Mouse (Mus musculus): ENCODE results near the gene Npff. TPM values are rescaled to one million over a fixed set of nuclear protein-coding genes. Genes with fewer than 3 reads are reported as not detected.

Npff gene
- polyA plus RNA-seq, 1 experiment from 2014 or later, result 1.9 TPM

GRCm38 (mm10) chr15:102508336-102508735, 16.4 kb downstream of the Npff start:
- Histone ChIP-seq H3K27me3 (replicated peaks; ENCODE audit: control insufficient read depth, insufficient read depth, low read length) (no peaks in the 10 kb centered on the region), H3K4me1 (ENCODE audit: control insufficient read depth, insufficient read depth, low read length) (peaks cover 19% of the 10 kb centered on the region), H3K4me3 (ENCODE audit: low read length) (no peak overlapping the region), H3K36me3 (ENCODE audit: control insufficient read depth, insufficient read depth, low read length) (peaks cover 7% of the 10 kb centered on the region; the same call in 1 of the 2 replicates), H3K9me3 (ENCODE audit: control insufficient read depth, low read length) (no peaks in the 10 kb centered on the region), H3K9ac (ENCODE audit: low read depth, low read length) (no peak overlapping the region), H3K4me2 (ENCODE audit: low read depth, low read length) (no peak overlapping the region), H3K27ac (ENCODE audit: low read length) (no peak overlapping the region)
- no peak for ATAC-seq
- 84% methylated on average over 3 of the region's 3 CpGs for WGBS

- Histone ChIP-seq H3K4me1 (ENCODE audit: control insufficient read depth, insufficient read depth, low read length) (peaks cover 19% of the 10 kb centered on the region), H3K9me3 (ENCODE audit: control insufficient read depth, low read length) (no peaks in the 10 kb centered on the region)
Measured at GRCm38 (mm10) chr15:102507561-102507960, 17.2 kb downstream of the Npff start.

GRCm38 (mm10) chr15:102506864-102507263, 17.9 kb downstream of the Npff start:
- Histone ChIP-seq H3K36me3 (ENCODE audit: control insufficient read depth, insufficient read depth, low read length) (peaks cover 7% of the 10 kb centered on the region; the same call in 1 of the 2 replicates), H3K4me3 (ENCODE audit: low read length) (no peak overlapping the region), H3K9me3 (ENCODE audit: control insufficient read depth, low read length) (no peaks in the 10 kb centered on the region), H3K27me3 (replicated peaks; ENCODE audit: control insufficient read depth, insufficient read depth, low read length) (no peaks in the 10 kb centered on the region), H3K9ac (ENCODE audit: low read depth, low read length) (no peak overlapping the region), H3K4me1 (ENCODE audit: control insufficient read depth, insufficient read depth, low read length) (peaks cover 13% of the 10 kb centered on the region), H3K27ac (ENCODE audit: low read length) (no peak overlapping the region), H3K4me2 (ENCODE audit: low read depth, low read length) (no peak overlapping the region)
- WGBS, result 87% methylated on average over 1 of the region's 1 CpGs
- no peak for ATAC-seq

More at GRCm38 (mm10) chr15:102507561-102507960, 17.2 kb downstream of the Npff start:
- H3K27me3 ChIP-seq (replicated peaks; ENCODE audit: control insufficient read depth, insufficient read depth, low read length), result no peaks in the 10 kb centered on the region
- H3K4me2 ChIP-seq (ENCODE audit: low read depth, low read length), result no peak overlapping the region
- no peak overlapping the region for H3K27ac ChIP-seq (ENCODE audit: low read length)
- no peak overlapping the region for H3K9ac ChIP-seq (ENCODE audit: low read depth, low read length)
- ATAC-seq, result no peak
- H3K4me3 ChIP-seq (ENCODE audit: low read length), result no peak overlapping the region
- H3K36me3 ChIP-seq (ENCODE audit: control insufficient read depth, insufficient read depth, low read length), result peaks cover 7% of the 10 kb centered on the region; the same call in 1 of the 2 replicates

- H3K9ac ChIP-seq (ENCODE audit: low read depth, low read length), result no peak overlapping the region
- no peak overlapping the region for H3K4me3 ChIP-seq (ENCODE audit: low read length)
- no peak overlapping the region for H3K4me2 ChIP-seq (ENCODE audit: low read depth, low read length)
- peaks cover 13% of the 10 kb centered on the region for H3K4me1 ChIP-seq (ENCODE audit: control insufficient read depth, insufficient read depth, low read length)
- no peaks in the 10 kb centered on the region for H3K27me3 ChIP-seq (replicated peaks; ENCODE audit: control insufficient read depth, insufficient read depth, low read length)
- H3K36me3 ChIP-seq (ENCODE audit: control insufficient read depth, insufficient read depth, low read length), result peaks cover 11% of the 10 kb centered on the region
- peak overlapping the region; percentile 30; the same call in 1 of the 2 replicates for H3K27ac ChIP-seq (ENCODE audit: low read length)
- WGBS, result 19% methylated on average over 2 of the region's 2 CpGs
- H3K9me3 ChIP-seq (ENCODE audit: control insufficient read depth, low read length), result no peaks in the 10 kb centered on the region
- ATAC-seq, result no peak
Measured at GRCm38 (mm10) chr15:102506464-102506830, 18.3 kb downstream of the Npff start.

GRCm38 (mm10) chr15:102505770-102506463, 18.8 kb downstream of the Npff start:
- no peaks in the 10 kb centered on the region for H3K27me3 ChIP-seq (replicated peaks; ENCODE audit: control insufficient read depth, insufficient read depth, low read length)
- peak overlapping the region; percentile 30; the same call in 1 of the 2 replicates for H3K27ac ChIP-seq (ENCODE audit: low read length)
- WGBS, result 85% methylated on average over 9 of the region's 9 CpGs
- H3K4me3 ChIP-seq (ENCODE audit: low read length), result no peak overlapping the region
- H3K4me1 ChIP-seq (ENCODE audit: control insufficient read depth, insufficient read depth, low read length), result peaks cover 14% of the 10 kb centered on the region
- H3K36me3 ChIP-seq (ENCODE audit: control insufficient read depth, insufficient read depth, low read length), result peaks cover 16% of the 10 kb centered on the region
- H3K9ac ChIP-seq (ENCODE audit: low read depth, low read length), result no peak overlapping the region
- no peaks in the 10 kb centered on the region for H3K9me3 ChIP-seq (ENCODE audit: control insufficient read depth, low read length)
- H3K4me2 ChIP-seq (ENCODE audit: low read depth, low read length), result no peak overlapping the region
- no peak for ATAC-seq

GRCm38 (mm10) chr15:102505073-102505769, 19.5 kb downstream of the Npff start:
- Histone ChIP-seq H3K4me3 (ENCODE audit: low read length) (no peak overlapping the region), H3K9me3 (ENCODE audit: control insufficient read depth, low read length) (no peaks in the 10 kb centered on the region), H3K9ac (ENCODE audit: low read depth, low read length) (no peak overlapping the region), H3K4me2 (ENCODE audit: low read depth, low read length) (no peak overlapping the region), H3K27ac (ENCODE audit: low read length) (no peak overlapping the region), H3K36me3 (ENCODE audit: control insufficient read depth, insufficient read depth, low read length) (peaks cover 16% of the 10 kb centered on the region), H3K27me3 (replicated peaks; ENCODE audit: control insufficient read depth, insufficient read depth, low read length) (no peaks in the 10 kb centered on the region), H3K4me1 (ENCODE audit: control insufficient read depth, insufficient read depth, low read length) (peaks cover 12% of the 10 kb centered on the region)
- ATAC-seq, result no peak
- WGBS, result 68% methylated on average over 12 of the region's 12 CpGs

- WGBS, result 85% methylated on average over 9 of the region's 9 CpGs
- no peak for ATAC-seq
- no peaks in the 10 kb centered on the region for H3K9me3 ChIP-seq (ENCODE audit: control insufficient read depth, low read length)
Measured at GRCm38 (mm10) chr15:102503924-102504782, 20.6 kb downstream of the Npff start.

GRCm38 (mm10) chr15:102503447-102503846, 21.3 kb downstream of the Npff start, which contains the start of gene Gm10337:
Gene Gm10337 (plus strand): TSS chr15:102503722.
- H3K36me3 ChIP-seq (ENCODE audit: control insufficient read depth, insufficient read depth, low read length), result peaks cover 16% of the 10 kb centered on the region

More at GRCm38 (mm10) chr15:102503924-102504782, 20.6 kb downstream of the Npff start:
- H3K4me2 ChIP-seq (ENCODE audit: low read depth, low read length), result no peak overlapping the region
- H3K9ac ChIP-seq (ENCODE audit: low read depth, low read length), result no peak overlapping the region
- peaks cover 14% of the 10 kb centered on the region for H3K4me1 ChIP-seq (ENCODE audit: control insufficient read depth, insufficient read depth, low read length)
- H3K4me3 ChIP-seq (ENCODE audit: low read length), result no peak overlapping the region
- peaks cover 16% of the 10 kb centered on the region for H3K36me3 ChIP-seq (ENCODE audit: control insufficient read depth, insufficient read depth, low read length)
- no peak overlapping the region for H3K27ac ChIP-seq (ENCODE audit: low read length)
- no peaks in the 10 kb centered on the region for H3K27me3 ChIP-seq (replicated peaks; ENCODE audit: control insufficient read depth, insufficient read depth, low read length)

More at GRCm38 (mm10) chr15:102503447-102503846, 21.3 kb downstream of the Npff start, which contains the start of gene Gm10337:
- Histone ChIP-seq H3K4me3 (ENCODE audit: low read length) (no peak within 1 kb of the TSS), H3K4me1 (ENCODE audit: control insufficient read depth, insufficient read depth, low read length) (peaks cover 14% of the 10 kb centered on the region), H3K9ac (ENCODE audit: low read depth, low read length) (no peak within 1 kb of the TSS), H3K27me3 (replicated peaks; ENCODE audit: control insufficient read depth, insufficient read depth, low read length) (no peaks in the 10 kb centered on the region), H3K9me3 (ENCODE audit: control insufficient read depth, low read length) (no peaks in the 10 kb centered on the region), H3K27ac (ENCODE audit: low read length) (peak within 1 kb of the TSS; percentile 35; the same call in 1 of the 2 replicates), H3K4me2 (ENCODE audit: low read depth, low read length) (no peak within 1 kb of the TSS)
- 82% methylated on average over 1 of the region's 1 CpGs for WGBS
- ATAC-seq, result no peak
